Mouse (Mus musculus) hematopoietic stem cell, adult 5-6 weeks (primary cell): ENCODE measurements around the gene Dennd1b. TPM values are rescaled to one million over a fixed set of nuclear protein-coding genes. Genes with fewer than 3 reads are reported as not detected.
A peak's percentile ranks its signal among the peaks of the same experiment; 100 is the strongest.

Experiments
- ATAC-seq, 2 experiments: fragments of 125-278 bp in 1 of 2; replicated peaks in 1 of 2; 2 replicates each; pipeline ENCODE4 v1.8.0; 2016 to 2017; ENCODE audit warnings: inconsistent platforms in 2 of 2, mild to moderate bottlenecking in 2 of 2, moderate number of reproducible peaks in 2 of 2, low read depth in 1 of 2, moderate TSS enrichment in 1 of 2; ENCODE audit not compliant: low FRiP score in 2 of 2, poor library complexity in 2 of 2, severe bottlenecking in 2 of 2, insufficient read depth in 1 of 2, low TSS enrichment in 1 of 2
- total RNA-seq: library from RNA; stranded (forward); fragments of 172-1452, 232-1000 nt; gene quantifications from 2 replicates; pipeline ENCODE4 v1.2.3, GENCODE M21; 2017

Dennd1b gene
- 50.7 and 52.8 TPM in 2 replicates for total RNA-seq

- peak; percentile 47 to 68; a peak in 3 of 4 replicates for ATAC-seq
Measured at GRCm38 (mm10) chr1:138963161-138963867, at the start of gene Dennd1b. Dennd1b (plus strand) TSS chr1:138963435.

DNA sequence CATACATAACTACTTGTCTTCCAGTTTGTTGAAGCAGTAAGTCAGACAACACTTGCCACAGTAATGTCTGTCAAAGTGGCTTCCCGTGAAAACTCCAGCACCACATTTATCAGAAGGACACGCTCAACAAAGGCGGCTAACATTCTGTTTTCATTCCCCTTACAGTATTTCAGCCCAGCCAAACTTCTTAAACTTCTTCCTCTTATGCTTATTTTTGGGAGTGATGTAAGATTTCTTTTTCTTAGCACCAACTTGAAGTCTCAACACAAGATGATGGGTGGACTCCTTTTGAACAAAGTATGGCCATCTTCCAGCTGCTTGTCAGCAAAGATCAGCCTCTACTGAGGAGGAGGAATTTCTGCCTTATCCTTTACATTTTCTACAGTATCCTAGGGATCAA is 47.6 kb upstream of the Dennd1b start:
- ATAC-seq: no peak

- no peak for ATAC-seq
Measured at GRCm38 (mm10) chr1:138919601-138920000, 43.6 kb upstream of the Dennd1b start.

GRCm38 (mm10) chr1:138920082-138920481 is 43.2 kb upstream of the Dennd1b start:
- ATAC-seq: no peak

GRCm38 (mm10) chr1:138920799-138921198 is 42.4 kb upstream of the Dennd1b start:
- ATAC-seq: no peak

DNA sequence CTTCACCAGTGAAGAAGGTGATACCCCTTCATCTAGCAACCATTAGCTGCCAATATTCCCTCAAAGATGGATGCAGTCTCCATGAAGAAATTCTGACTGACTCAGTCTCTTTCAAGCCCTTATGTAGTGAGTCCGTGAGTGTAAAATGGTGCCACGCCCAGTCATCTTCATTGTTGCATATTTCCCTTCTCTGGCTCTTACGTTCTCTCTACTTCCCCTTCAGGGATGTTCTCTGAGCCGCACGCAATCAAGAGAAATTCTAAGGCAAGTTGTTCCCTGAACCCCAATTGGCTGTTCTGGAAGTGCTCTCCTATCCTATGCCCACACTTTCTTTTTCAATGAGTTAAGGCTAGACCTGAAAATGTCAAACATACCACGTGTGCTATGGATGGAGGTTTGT is 40.3 kb upstream of the Dennd1b start:
- ATAC-seq: peak in 1 of 2 experiments; percentile 62; a peak in 1 of 4 replicates

GRCm38 (mm10) chr1:138924282-138924681 is 39.0 kb upstream of the Dennd1b start:
- no peak for ATAC-seq

DNA sequence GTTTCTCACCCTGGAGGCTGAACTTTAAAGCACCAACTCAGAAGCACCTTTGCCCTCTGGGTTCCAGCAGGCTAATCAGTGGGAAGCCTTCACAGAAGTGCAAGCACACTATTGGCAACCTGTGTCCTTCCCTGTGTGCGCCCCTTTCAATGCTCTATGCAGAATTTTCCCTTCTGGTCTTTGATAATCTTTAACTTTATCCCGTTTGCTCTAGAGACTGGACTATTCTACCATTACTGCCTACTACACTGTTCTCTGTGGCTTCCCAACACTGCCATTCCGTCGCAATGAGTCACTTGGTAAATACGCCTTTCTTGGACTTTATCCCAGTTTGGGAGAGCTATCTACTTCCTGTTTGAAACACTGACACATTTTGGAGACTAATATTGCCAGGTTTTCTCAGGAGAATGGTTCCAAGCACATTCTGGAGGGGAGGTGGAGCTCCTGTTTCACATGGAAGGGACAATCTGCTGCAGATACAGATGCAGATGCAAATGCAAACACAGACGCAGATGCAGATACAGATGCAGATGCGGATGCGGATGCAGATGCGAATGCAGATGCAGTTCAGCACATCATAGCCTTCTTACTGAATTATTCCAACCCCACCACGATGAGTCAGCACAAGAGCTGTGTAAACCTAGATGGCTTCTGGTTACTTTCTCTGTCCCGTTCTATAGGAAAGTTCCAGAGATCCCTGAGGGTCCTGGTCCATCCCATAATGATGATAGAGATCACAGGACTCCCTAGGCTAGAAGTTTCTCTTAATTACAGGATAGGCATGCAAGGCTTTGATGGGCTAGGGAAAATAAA is 34.4 kb upstream of the Dennd1b start:
- peak in 1 of 2 experiments; percentile 58; a peak in 3 of 4 replicates for ATAC-seq

DNA sequence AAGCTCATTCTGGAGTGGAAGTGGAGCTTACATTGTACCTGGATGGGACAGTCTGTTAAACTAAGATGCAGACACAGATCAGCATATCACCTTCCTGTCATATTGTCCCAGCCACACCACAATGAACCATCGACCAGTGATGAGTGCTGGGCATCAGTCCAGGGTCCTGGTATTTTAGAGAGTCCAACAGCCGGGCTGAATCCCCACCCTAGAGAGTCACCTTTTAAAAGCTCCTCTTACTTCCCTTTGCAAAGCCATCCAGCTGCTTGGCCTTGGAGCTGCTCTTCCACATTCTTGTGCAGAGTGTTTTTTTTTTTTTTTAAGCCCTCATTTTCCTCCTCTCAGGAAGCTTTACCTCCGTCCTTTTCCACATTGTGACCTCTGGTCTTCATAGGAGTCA is 33.2 kb upstream of the Dennd1b start:
- 0 out of 4 replicates have a peak, but pooled peaks of 1 of the 2 experiments have one; percentile 34 for ATAC-seq

- ATAC-seq: no peak
Measured at GRCm38 (mm10) chr1:138930856-138931255, 32.4 kb upstream of the Dennd1b start.

GRCm38 (mm10) chr1:138936169-138936568 is 27.1 kb upstream of the Dennd1b start:
- ATAC-seq: no peak

- ATAC-seq: no peak
Measured at GRCm38 (mm10) chr1:138937686-138938370, 25.4 kb upstream of the Dennd1b start.

DNA sequence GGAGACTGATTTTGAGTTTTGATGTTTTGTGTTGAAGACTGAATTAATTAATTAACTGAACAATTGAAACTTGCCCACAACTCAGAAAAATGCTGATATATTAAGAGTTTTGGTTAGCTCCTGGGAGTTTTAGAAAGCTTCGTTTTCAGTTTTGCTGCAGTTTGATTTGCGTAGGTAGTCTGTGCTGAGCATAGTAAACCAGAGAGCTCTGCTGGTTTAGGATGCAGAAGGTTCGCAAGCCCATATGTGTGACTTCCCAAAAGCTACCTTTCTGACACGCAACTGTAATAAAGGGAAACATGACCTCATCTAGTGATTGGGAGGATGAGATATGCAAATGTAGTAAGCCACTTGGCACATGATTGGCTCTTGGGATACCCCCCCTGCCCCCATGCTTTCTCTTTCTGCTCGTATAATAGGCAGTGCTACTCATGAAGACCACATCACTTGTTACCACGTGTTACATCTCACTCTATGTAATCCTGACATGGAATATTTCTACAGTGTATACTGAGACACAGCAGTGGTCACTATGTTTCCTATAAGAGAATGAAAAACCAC is 23.6 kb upstream of the Dennd1b start:
- ATAC-seq: peak; percentile 39 to 46; a peak in 2 of 4 replicates

GRCm38 (mm10) chr1:138940407-138940806 is 22.8 kb upstream of the Dennd1b start:
- peak in 1 of 2 experiments; percentile 36; a peak in 1 of 4 replicates for ATAC-seq

DNA sequence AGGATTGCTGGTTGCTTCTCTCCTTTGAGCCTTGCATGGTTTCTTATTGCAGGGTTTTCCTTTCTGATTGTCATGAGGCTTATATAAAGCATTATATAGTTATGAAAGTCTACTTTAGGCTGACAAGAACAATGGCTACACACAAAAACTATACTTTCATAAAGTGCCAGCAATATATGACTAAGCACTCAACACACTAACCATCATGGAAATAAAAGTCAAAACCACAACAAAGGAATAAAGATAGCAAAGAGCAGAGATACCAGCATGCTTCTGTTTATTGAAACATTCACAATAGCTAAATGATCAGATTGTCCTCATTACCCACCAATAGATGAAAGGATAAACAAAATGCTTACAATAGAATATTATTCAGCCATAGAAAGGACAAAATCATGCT is 11.1 kb upstream of the Dennd1b start:
- no peak for ATAC-seq

- ATAC-seq: peak; percentile 24 to 33; a peak in 1 of 4 replicates
Measured at GRCm38 (mm10) chr1:138954978-138955377, 8.3 kb upstream of the Dennd1b start.

GRCm38 (mm10) chr1:138955455-138955854 is 7.8 kb upstream of the Dennd1b start:
- ATAC-seq: peak; percentile 70 to 81
